Mouse (Mus musculus) neural tube, embryonic 14.5 days (tissue): ENCODE results near the gene Slc16a1. TPM values are rescaled to one million over a fixed set of nuclear protein-coding genes. Genes with fewer than 3 reads are reported as not detected.

ENCODE experiments used
- ATAC-seq: fragments of 200-750 bp; cut with Nextera tagmentation; 2 replicates; pipeline ENCODE4 v1.8.0; 2017; ENCODE audit warnings: low read depth, mild to moderate bottlenecking, moderate TSS enrichment, moderate library complexity
- H3K27ac ChIP-seq: fragments of 300-500 bp; sonication (generic); 2 replicates; pipeline ENCODE4 v1.5.1; 2014; ENCODE audit warnings: low read depth, mild to moderate bottlenecking, control low read depth, low read length, moderate library complexity, mixed read lengths
- H3K27me3 ChIP-seq: fragments of 300-500 bp; sonication (generic); 2 replicates; pipeline ENCODE4 v1.6.1; 2014; ENCODE audit warnings: low read length; ENCODE audit not compliant: control insufficient read depth, insufficient read depth
- H3K36me3 ChIP-seq: fragments of 300-500 bp; sonication (generic); 2 replicates; pipeline ENCODE4 v1.6.1; 2014; ENCODE audit warnings: low read length, mixed read lengths; ENCODE audit not compliant: control insufficient read depth, insufficient read depth
- H3K4me1 ChIP-seq: fragments of 300-500 bp; sonication (generic); 2 replicates; pipeline ENCODE4 v1.6.1; 2014; ENCODE audit warnings: low read length; ENCODE audit not compliant: control insufficient read depth, insufficient read depth
- H3K4me2 ChIP-seq: fragments of 300-500 bp; sonication (generic); 2 replicates; pipeline ENCODE4 v1.6.1; 2014; ENCODE audit warnings: mild to moderate bottlenecking, low read depth, low read length, control low read depth
- H3K4me3 ChIP-seq: fragments of 300-500 bp; sonication (generic); 2 replicates; pipeline ENCODE4 v1.5.1; 2014; ENCODE audit warnings: low read depth, low read length, control low read depth, mixed read lengths
- H3K9ac ChIP-seq: fragments of 300-500 bp; sonication (generic); replicated peaks from 2 replicates; pipeline ENCODE4 v1.6.1; 2014; ENCODE audit warnings: low read depth, mild to moderate bottlenecking, control low read depth, low read length, mixed read lengths
- H3K9me3 ChIP-seq: fragments of 300-500 bp; sonication (generic); 2 replicates; pipeline ENCODE4 v1.6.1; 2016; ENCODE audit warnings: low read length; ENCODE audit not compliant: control insufficient read depth
- WGBS: fragments of 180-500 bp; shearing (Covaris S2); extraction: QIAGEN DNeasy Blood & Tissue Kit; methylation state at CpG from one replicate; pipeline ENCODE4 v1.1.7; 2014; 5-methylcytosine and 5-hydroxymethylcytosine counted together
- polyA plus RNA-seq: library from polyadenylated mRNA; unstranded; fragments of >200 nt; fragmentation: Nextera tagmentation; extraction: Ambion mirVana; gene quantifications from 2 replicates; pipeline ENCODE4 v1.2.1, GENCODE M21; 2014

Gene Slc16a1
- polyA plus RNA-seq, 1 experiment from 2014 or later: 7.6 TPM

GRCm38 (mm10) chr3:104636491-104636890 is 2.0 kb upstream of the Slc16a1 start:
- Histone ChIP-seq H3K9ac (no peak overlapping the region), H3K27me3 (no peaks in the 10 kb centered on the region), H3K27ac (no peak overlapping the region), H3K36me3 (no peaks in the 10 kb centered on the region; the same call in 1 of the 2 replicates), H3K4me3 (no peak overlapping the region), H3K4me2 (no peak overlapping the region), H3K9me3 (no peaks in the 10 kb centered on the region), H3K4me1 (no peaks in the 10 kb centered on the region)
- ATAC-seq: no peak
- WGBS: 94% methylated on average over 2 of the region's 2 CpGs

GRCm38 (mm10) chr3:104637427-104638402 is 753 bp upstream of the Slc16a1 start:
- Histone ChIP-seq H3K9me3 (no peaks in the 10 kb centered on the region), H3K27me3 (no peaks in the 10 kb centered on the region), H3K4me2 (peak overlapping the region; percentile 92), H3K4me1 (no peaks in the 10 kb centered on the region), H3K36me3 (no peaks in the 10 kb centered on the region), H3K4me3 (peak overlapping the region; percentile 86), H3K9ac (peak overlapping the region; percentile 82), H3K27ac (peak overlapping the region; percentile 64; the same call in 1 of the 2 replicates)
- 14% methylated on average over 38 of the region's 38 CpGs for whole genome bisulfite sequencing
- ATAC-seq: peak; percentile 65; the same call in 1 of the 2 replicates

GRCm38 (mm10) chr3:104638932-104639748 is 672 bp downstream of the Slc16a1 start:
- Histone ChIP-seq H3K4me1 (no peaks in the 10 kb centered on the region), H3K9me3 (no peaks in the 10 kb centered on the region), H3K27me3 (no peaks in the 10 kb centered on the region), H3K27ac (peak overlapping the region; percentile 64; the same call in 1 of the 2 replicates), H3K36me3 (no peaks in the 10 kb centered on the region), H3K4me2 (peak overlapping the region; percentile 92), H3K9ac (peak overlapping the region; percentile 82), H3K4me3 (peak overlapping the region; percentile 86)
- 2% methylated on average over 58 of the region's 58 CpGs for WGBS
- ATAC-seq: peak; percentile 79

- ATAC-seq: no peak
- Histone ChIP-seq H3K9me3 (no peaks in the 10 kb centered on the region), H3K36me3 (no peaks in the 10 kb centered on the region), H3K27ac (no peak overlapping the region), H3K4me2 (peak overlapping the region; percentile 92), H3K4me3 (peak overlapping the region; percentile 86), H3K4me1 (no peaks in the 10 kb centered on the region), H3K9ac (no peak overlapping the region), H3K27me3 (no peaks in the 10 kb centered on the region)
- 17% methylated on average over 10 of the region's 10 CpGs for WGBS
Observed at GRCm38 (mm10) chr3:104639749-104640368, 1.4 kb downstream of the Slc16a1 start.

GRCm38 (mm10) chr3:104640855-104641254 is 2.4 kb downstream of the Slc16a1 start:
- no peaks in the 10 kb centered on the region for H3K9me3 ChIP-seq
- no peaks in the 10 kb centered on the region for H3K27me3 ChIP-seq
- no peaks in the 10 kb centered on the region for H3K4me1 ChIP-seq
- no peak overlapping the region for H3K9ac ChIP-seq
- H3K36me3 ChIP-seq: no peaks in the 10 kb centered on the region
- H3K4me2 ChIP-seq: no peak overlapping the region
- no peak overlapping the region for H3K27ac ChIP-seq
- H3K4me3 ChIP-seq: no peak overlapping the region
- no peak for ATAC-seq

- Histone ChIP-seq H3K9ac (no peak overlapping the region), H3K4me3 (no peak overlapping the region), H3K9me3 (no peaks in the 10 kb centered on the region), H3K36me3 (no peaks in the 10 kb centered on the region), H3K4me1 (no peaks in the 10 kb centered on the region), H3K27ac (no peak overlapping the region), H3K27me3 (no peaks in the 10 kb centered on the region), H3K4me2 (no peak overlapping the region)
- 79% methylated on average over 1 of the region's 1 CpGs for WGBS
- ATAC-seq: no peak
Observed at GRCm38 (mm10) chr3:104641313-104641712, 2.8 kb downstream of the Slc16a1 start.

GRCm38 (mm10) chr3:104643113-104643512 is 4.6 kb downstream of the Slc16a1 start:
- H3K27ac ChIP-seq: no peak overlapping the region
- no peak for ATAC-seq
- H3K9ac ChIP-seq: no peak overlapping the region
- H3K27me3 ChIP-seq: no peaks in the 10 kb centered on the region
- 84% methylated on average over 4 of the region's 4 CpGs for WGBS
- no peaks in the 10 kb centered on the region for H3K9me3 ChIP-seq
- no peak overlapping the region for H3K4me3 ChIP-seq
- no peaks in the 10 kb centered on the region for H3K36me3 ChIP-seq
- no peaks in the 10 kb centered on the region for H3K4me1 ChIP-seq
- H3K4me2 ChIP-seq: no peak overlapping the region

GRCm38 (mm10) chr3:104643810-104644270 is 5.4 kb downstream of the Slc16a1 start:
- no peak overlapping the region for H3K27ac ChIP-seq
- 9% methylated on average over 2 of the region's 2 CpGs for WGBS
- no peaks in the 10 kb centered on the region for H3K27me3 ChIP-seq
- H3K9ac ChIP-seq: no peak overlapping the region
- no peak overlapping the region for H3K4me3 ChIP-seq
- H3K9me3 ChIP-seq: no peaks in the 10 kb centered on the region
- no peaks in the 10 kb centered on the region for H3K4me1 ChIP-seq
- H3K36me3 ChIP-seq: no peaks in the 10 kb centered on the region
- H3K4me2 ChIP-seq: no peak overlapping the region
- ATAC-seq: no peak
